In genomic region chr7:117433641-117434040, GRCm38 (mm10) we compare ENCODE assay signal across 8 mouse cellular contexts. TPM values are rescaled to one million over a fixed set of nuclear protein-coding genes. Genes with fewer than 3 reads are reported as not detected.
A peak's percentile ranks its signal among the peaks of the same experiment; 100 is the strongest.
DNase-seq lines count a peak whose midpoint lies in the region; ATAC-seq and TF ChIP-seq lines count a peak whose summit lies in the region.

No protein-coding gene starts in this region.

- no peaks in the 10 kb centered on the region for H3K9me3 ChIP-seq in forebrain, postnatal 0 days (ENCODE audit: low read length)
- H3K9me3 ChIP-seq in forebrain, embryonic 12.5 days: no peaks in the 10 kb centered on the region
- H3K9me3 ChIP-seq in liver, embryonic 11.5 days (ENCODE audit: control insufficient read depth, low read length): no peaks in the 10 kb centered on the region

- H3K27ac ChIP-seq in forebrain, postnatal 0 days (ENCODE audit: low read depth, low read length): no peak overlapping the region
- H3K27ac ChIP-seq in forebrain, embryonic 12.5 days: no peak overlapping the region
- 0 out of 2 replicates have a peak overlapping the region, but pooled peaks have one; percentile 1 for H3K27ac ChIP-seq in spleen, adult 2 months (ENCODE audit: insufficient read depth, low read length)
- no peak overlapping the region for H3K27ac ChIP-seq in liver, embryonic 11.5 days (ENCODE audit: low read depth, low read length)

- WGBS in forebrain, postnatal 0 days: 46% methylated on average over 9 of the region's 9 CpGs
- WGBS in forebrain, embryonic 12.5 days: 86% methylated on average over 9 of the region's 9 CpGs
- 11% methylated on average over 9 of the region's 9 CpGs for WGBS in spleen, adult 2 months
- WGBS in liver, embryonic 11.5 days: 62% methylated on average over 9 of the region's 9 CpGs

- no peak overlapping the region for H3K4me3 ChIP-seq in forebrain, postnatal 0 days (ENCODE audit: low read depth, low read length)
- H3K4me3 ChIP-seq in forebrain, embryonic 12.5 days (replicated peaks): no peak overlapping the region
- H3K4me3 ChIP-seq in spleen, adult 2 months (ENCODE audit: extremely low read depth, insufficient read depth, insufficient read length): no peak overlapping the region
- H3K4me3 ChIP-seq in liver, embryonic 11.5 days (ENCODE audit: low read depth, low read length): no peak overlapping the region

- no peak overlapping the region for H3K9ac ChIP-seq in forebrain, postnatal 0 days
- no peak overlapping the region for H3K9ac ChIP-seq in forebrain, embryonic 12.5 days
- H3K9ac ChIP-seq in liver, embryonic 11.5 days (ENCODE audit: low read depth, low read length): no peak overlapping the region

- DNase-seq in forebrain, postnatal 0 days: peak; percentile 41
- no peak for DNase-seq in spleen, adult 2 months (ENCODE audit: low read depth in 1 of 2, low spot score in 2 of 2)
- DNase-seq in spleen, adult 18-20 months: no peak
- peak; percentile 58 to 92 for DNase-seq in left cerebral cortex, postnatal 25 days (ENCODE audit: low spot score in 2 of 2)
- DNase-seq in yolk sac, embryonic 10.5 days (ENCODE audit: low spot score): no peak
- no peak for DNase-seq in urinary bladder, postnatal 10 days (ENCODE audit: low spot score)
- no peak for DNase-seq in liver, embryonic 11.5 days (ENCODE audit: low spot score)

- no peak overlapping the region for H3K4me2 ChIP-seq in forebrain, postnatal 0 days (ENCODE audit: low read depth)
- H3K4me2 ChIP-seq in forebrain, embryonic 12.5 days: no peak overlapping the region
- H3K4me2 ChIP-seq in liver, embryonic 11.5 days: no peak overlapping the region

- no peak for TF ChIP-seq CTCF in forebrain, postnatal 0 days (IDR thresholded peaks at IDR 0.05; ENCODE audit: low read depth)
- TF ChIP-seq CTCF in spleen, adult 2 months (IDR thresholded peaks at IDR 0.05; ENCODE audit: extremely low read depth, insufficient read depth, insufficient read length, insufficient replicate concordance): no peak

- H3K27me3 ChIP-seq in forebrain, postnatal 0 days (ENCODE audit: insufficient read depth, low read length): no peaks in the 10 kb centered on the region
- no peaks in the 10 kb centered on the region for H3K27me3 ChIP-seq in forebrain, embryonic 12.5 days
- no peaks in the 10 kb centered on the region for H3K27me3 ChIP-seq in spleen, adult 2 months (ENCODE audit: control insufficient read depth, insufficient read depth, low read length)
- no peaks in the 10 kb centered on the region for H3K27me3 ChIP-seq in liver, embryonic 11.5 days (replicated peaks; ENCODE audit: control insufficient read depth, insufficient read depth, low read length)

- no peak for ATAC-seq in forebrain, postnatal 0 days
- ATAC-seq in forebrain, embryonic 12.5 days (ENCODE audit: low FRiP score): no peak
- no peak for ATAC-seq in liver, embryonic 11.5 days (replicated peaks; ENCODE audit: low FRiP score)

- intact Hi-C loops in left cerebral cortex, postnatal 25 days (cut with DNase I): loop anchor here (2.0 kb wide), 1 partner anchor 49 kb away; no protein-coding TSS in a partner anchor

- H3K36me3 ChIP-seq in forebrain, postnatal 0 days (ENCODE audit: insufficient read depth): no peaks in the 10 kb centered on the region
- no peaks in the 10 kb centered on the region for H3K36me3 ChIP-seq in forebrain, embryonic 12.5 days (replicated peaks)
- H3K36me3 ChIP-seq in spleen, adult 2 months (ENCODE audit: control insufficient read depth, insufficient read depth, low read length): no peaks in the 10 kb centered on the region
- no peaks in the 10 kb centered on the region for H3K36me3 ChIP-seq in liver, embryonic 11.5 days (ENCODE audit: control insufficient read depth, insufficient read depth, low read length)

- H3K4me1 ChIP-seq in forebrain, postnatal 0 days (ENCODE audit: insufficient read depth): peaks cover 18% of the 10 kb centered on the region
- H3K4me1 ChIP-seq in forebrain, embryonic 12.5 days: peaks cover 17% of the 10 kb centered on the region
- peaks cover 30% of the 10 kb centered on the region; the same call in 1 of the 2 replicates for H3K4me1 ChIP-seq in spleen, adult 2 months (ENCODE audit: control insufficient read depth, insufficient read depth, insufficient read length)
- H3K4me1 ChIP-seq in liver, embryonic 11.5 days (replicated peaks; ENCODE audit: control insufficient read depth, insufficient read depth, low read length): no peaks in the 10 kb centered on the region

- no peak for TF ChIP-seq POLR2A in spleen, adult 2 months (IDR thresholded peaks at IDR 0.05; ENCODE audit: low read depth, low read length)

RNA-seq across cellular contexts. Expression of gene Xylt1, which starts 52.9 kb away (rescaled TPM):
- 11.7 and 14.0 TPM in 2 replicates for total RNA-seq in forebrain, postnatal 0 days (2014; rRNA removed)
- polyA plus RNA-seq in forebrain, postnatal 0 days (2015; fragmentation: Nextera tagmentation; extraction: Ambion mirVana): 1.4 and 2.6 TPM in 2 replicates
- polyA plus RNA-seq in forebrain, embryonic 12.5 days (2016; fragmentation: Nextera tagmentation; extraction: Ambion mirVana): 3.4 and 5.0 TPM in 2 replicates
- 7.8 and 8.6 TPM in 2 replicates for polyA plus RNA-seq in spleen, adult 2 months (2012; rRNA removed)
- total RNA-seq in left cerebral cortex, postnatal 25 days (2021): 10 to 100 TPM; 48.6 to 52.1 TPM
- 0.73 and 0.87 TPM in 2 replicates for polyA plus RNA-seq in liver, embryonic 11.5 days (2014; fragmentation: Nextera tagmentation; extraction: Ambion mirVana)

Comparison
In these comparisons a context has a peak if more than half of its experiments do, and no peak if none do; other contexts are left out.
1. DNase-seq: peak in forebrain, postnatal 0 days (single experiment) and left cerebral cortex, postnatal 25 days (2 of 2); none in spleen, adult 2 months (0 of 2), spleen, adult 18-20 months (0 of 2), yolk sac, embryonic 10.5 days (single experiment), urinary bladder, postnatal 10 days (single experiment) and liver, embryonic 11.5 days (single experiment).